Mouse (Mus musculus): ENCODE data around the gene Idh2.
"Not testable (repeated sequence)": the region's sequence is repeated elsewhere in the genome, so short reads cannot be mapped to it uniquely, and the experiment has no call there.

Gene Idh2

DNA sequence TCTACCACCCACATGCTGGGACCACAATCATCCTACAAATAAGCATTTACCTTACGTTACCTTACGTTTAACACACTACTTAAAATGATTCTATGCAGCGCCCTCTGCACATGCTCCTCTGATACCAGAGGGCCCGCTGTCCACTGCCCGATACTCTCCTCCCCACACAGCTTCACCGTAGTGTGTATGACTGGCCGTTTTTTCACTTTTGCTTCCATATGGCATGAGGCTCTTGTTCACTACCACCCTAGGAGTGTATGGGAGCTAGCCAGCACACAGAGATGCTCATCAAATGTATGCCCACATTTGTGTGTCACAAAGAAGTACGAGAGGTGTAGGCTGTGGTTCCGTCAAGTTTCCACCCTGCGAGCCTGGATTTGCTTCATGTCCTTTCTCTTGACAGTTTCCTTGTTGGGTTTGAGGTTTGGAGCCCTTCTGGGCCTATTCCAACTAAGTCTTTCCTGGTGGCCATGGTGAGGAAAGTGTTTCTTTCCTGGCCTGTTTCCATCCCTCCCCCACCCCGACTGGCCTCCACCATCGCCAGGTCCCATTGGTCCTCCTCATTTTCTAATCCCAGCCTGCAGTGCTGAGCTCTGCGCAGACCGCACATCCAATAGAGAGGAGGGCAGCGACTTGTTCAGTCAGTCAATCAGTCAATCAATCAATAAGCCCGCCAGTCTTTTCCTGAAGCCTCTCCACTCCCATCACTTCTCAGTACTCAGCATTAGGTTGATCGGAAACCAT lies 52.9 kb downstream of the Idh2 start:
- DNase-seq (ENCODE audit: low read depth in 2 of 2, low spot score in 2 of 2), result no peak

DNA sequence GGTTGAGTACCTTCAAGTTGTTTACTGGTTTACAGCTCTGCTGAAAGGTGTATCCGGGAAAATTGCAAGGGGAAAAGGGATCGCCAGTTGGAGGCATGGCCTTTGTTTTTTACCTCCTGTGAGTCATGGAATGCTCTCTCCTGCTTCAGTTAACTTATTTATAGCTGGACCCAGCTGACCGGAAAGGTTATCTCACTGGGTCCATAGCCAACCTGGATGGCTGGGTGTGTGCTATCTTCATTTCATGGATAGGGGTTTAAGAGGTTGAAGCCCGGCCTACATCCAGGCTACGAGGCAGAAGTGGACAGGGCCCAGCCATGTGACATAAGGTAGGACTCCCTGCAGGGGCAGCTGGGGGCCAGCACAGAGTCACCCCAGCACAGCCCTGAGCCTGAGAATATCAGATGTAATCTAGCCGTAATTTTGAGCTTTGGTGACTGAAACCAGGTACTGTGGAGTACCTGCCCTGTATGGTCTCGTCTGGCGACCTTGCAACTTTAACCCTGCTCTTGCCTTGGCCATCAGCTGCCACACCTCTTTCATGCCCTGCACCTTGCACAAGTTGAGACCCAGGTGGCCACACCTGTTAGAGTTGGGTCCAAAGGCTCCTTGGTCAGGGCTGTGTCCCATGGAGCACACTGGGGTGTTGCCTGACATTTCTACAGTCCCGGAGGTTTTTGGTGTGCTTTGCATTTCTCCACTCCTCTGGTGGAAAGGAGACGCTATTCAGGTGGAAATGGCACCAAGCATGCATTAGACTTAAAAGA lies 55.0 kb downstream of the Idh2 start:
- DNase-seq (ENCODE audit: low read depth in 2 of 2, low spot score in 2 of 2), result no peak

DNA sequence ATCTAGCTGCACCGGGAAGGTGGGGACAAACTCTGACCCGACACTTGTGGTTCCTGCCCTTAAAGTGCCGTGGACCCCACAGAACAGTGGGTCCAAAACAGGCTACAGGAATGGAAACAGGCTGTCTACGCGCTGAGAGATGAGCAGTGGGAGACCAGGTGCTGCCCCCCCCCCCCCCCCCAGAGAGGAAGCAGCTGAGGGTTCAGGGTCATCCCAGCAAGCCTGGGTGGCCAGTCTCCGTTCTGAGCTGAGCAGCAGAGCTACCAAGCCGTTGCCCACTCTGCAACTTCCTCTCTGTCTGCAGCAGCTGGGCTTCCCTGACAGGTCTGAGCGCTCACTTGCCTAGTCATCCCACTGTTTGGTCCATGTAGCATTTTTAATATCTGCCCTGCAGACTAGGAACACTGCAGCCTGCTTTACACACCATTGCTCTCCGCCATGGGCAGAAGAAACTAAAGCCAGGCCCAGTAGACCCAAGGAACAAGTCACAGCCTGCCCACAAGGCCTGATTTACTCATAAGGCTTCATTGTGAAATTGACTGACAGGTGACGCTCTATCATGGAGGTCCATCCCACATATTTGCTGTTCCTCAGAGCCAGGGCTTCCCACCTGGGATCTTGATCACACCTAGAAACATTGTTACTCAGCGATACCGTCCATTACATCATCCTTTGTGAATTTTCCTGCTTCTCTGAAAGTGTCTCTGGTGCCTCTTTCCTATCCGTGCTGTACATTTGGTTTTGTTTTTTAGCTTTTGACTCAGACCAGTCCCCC lies 55.9 kb downstream of the Idh2 start:
- DNase-seq (ENCODE audit: low read depth in 2 of 2, low spot score in 2 of 2), result no peak

DNA sequence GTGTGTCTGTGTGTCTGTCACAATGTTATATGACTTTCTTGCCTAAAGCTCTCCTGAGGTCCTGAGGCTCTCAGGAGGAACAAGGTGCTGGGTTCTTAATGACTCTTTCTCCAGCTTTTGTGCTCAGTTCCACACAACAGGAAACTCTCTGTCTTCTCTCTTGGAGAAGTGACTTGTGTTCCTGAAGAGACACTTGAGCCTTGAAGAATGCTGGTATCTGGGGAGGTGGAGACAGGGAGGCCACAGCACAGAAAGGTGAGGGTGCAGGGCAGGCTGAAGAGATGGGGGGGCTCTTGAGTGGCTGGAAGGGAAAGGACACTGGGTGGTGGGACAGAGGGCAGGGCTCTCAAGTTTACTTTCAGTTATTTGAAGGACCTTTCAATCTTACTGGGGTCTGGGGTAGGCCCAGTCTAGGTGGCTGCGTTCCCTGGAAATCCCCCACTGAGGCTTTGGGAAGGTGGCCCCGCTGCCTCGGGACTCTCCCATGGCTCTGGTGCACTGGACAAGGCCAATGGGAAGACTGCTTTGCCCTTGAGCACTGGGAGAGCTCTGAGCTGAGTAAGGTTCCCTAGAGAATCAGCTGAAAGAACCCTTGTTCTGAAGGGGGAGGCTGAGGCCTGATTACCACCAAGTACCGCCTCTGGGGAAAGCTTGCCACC lies 56.7 kb downstream of the Idh2 start:
- DNase-seq (ENCODE audit: low read depth in 2 of 2, low spot score in 2 of 2), result no peak

DNA sequence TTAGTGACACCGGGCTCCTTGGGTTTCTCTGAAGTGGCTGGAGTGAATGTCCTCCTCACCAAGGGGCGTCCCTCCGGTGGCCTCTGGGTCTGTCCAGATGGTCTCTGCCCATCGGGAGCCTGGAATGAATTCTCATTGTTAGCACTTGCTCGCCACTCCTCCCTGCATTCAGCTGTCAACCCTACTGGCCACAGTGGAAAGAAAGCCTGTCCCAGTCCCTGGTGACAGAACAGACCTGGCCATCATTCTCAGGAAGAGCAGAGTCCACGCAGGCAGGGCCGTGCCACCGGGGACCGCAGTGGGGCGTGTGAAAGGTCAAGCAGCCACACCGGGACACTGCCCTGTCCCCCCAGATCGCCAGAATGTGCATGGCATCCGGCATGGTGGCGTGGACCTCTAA lies 57.4 kb downstream of the Idh2 start:
- no peak for DNase-seq (ENCODE audit: low read depth in 2 of 2, low spot score in 2 of 2)

DNA sequence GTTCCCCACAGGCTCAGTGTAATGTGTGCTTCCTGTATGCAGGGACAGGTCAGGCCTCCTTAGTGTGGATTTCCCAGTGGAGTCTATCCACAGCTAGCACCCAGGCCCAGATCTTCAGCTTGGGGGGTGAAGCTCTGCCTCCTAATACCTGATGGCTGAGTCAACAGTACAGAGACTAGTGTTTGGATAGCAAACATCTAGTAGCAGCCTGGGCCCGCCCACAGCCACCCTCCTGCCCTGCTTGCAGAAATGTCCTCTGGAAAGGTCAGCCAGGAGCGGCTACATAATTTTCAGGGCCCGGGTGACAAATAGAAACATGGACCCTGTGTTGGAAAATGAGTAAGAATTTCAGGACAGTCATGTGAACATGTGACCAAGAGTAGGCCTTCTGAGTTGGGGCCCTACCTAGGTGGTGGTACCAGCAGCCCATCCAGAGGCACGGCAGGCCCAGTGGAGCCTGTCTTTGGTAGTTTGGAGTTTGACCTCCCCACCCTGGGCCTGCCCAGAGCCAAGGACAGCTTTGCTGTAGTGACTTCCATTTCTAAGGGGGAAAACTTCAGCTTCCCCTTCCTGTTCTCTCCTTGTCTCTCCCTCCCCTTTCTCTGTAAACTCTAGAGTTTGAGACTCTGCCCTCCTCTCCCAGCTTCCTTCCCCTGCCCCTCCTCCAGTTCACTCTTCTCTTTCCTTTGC lies 58.0 kb downstream of the Idh2 start:
- no peak for DNase-seq (ENCODE audit: low read depth in 2 of 2, low spot score in 2 of 2)

DNA sequence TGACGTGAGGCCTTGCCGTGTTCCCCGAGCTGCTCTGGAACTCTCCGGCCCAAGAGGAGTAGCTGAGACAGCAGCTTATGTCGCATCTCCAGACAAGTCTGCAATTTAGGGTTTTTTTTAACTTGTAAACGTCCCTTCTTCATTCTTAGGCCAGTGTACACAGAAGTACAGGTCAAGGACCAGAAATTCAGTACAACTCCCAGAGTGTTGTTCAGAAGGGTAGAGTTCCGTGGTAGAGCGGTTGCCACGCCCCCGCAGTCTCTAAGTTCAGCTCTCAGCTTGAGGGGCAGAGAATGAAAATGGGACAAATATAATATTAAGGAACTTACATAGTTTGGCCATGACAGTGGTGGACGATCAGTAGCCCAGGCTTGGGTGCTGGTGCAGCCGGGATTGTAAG lies 59.4 kb downstream of the Idh2 start:
- no peak for DNase-seq (ENCODE audit: low read depth in 2 of 2, low spot score in 2 of 2)

DNA sequence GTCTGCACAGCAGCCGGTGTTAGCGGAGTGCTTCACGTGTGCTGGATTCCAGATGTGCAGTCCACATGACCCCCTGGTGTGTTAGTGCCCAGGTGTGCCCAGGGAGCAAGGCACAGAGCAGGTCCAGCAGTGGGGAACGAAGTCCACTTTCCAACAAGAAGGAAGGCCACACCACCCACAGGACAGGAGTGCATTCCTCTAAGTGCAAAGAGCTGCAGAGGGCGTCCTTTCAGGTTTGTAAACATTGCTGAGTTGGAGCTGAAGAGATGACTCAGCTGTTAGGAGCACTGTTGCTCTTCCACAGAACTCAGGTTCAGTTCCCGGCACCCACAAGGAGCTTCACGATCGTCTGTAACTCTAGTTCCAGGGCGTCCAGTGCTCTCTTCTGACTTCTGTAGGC lies 62.0 kb downstream of the Idh2 start:
- no peak for DNase-seq (ENCODE audit: low read depth in 2 of 2, low spot score in 2 of 2)

DNA sequence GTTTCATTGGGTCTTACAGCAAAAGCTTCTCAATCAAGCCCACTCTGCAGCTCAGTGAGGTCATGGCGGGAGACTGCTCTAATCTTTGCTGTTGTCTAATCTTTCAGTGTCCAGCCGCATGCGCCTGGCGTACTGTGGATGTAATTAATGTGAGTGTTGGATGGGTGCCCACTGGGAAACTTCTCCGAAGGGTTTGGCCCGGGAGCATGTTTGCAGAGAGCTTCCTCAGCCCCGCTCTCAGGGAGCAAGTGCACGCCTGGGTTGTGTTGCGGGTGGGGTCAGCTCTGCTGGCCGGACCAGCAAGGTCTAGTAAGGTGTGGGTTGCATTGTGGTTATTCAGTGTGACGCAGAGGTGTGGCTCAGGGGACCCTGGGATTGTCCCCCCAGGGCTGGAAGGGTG lies 62.9 kb downstream of the Idh2 start:
- no peak for DNase-seq (ENCODE audit: low read depth in 2 of 2, low spot score in 2 of 2)

DNA sequence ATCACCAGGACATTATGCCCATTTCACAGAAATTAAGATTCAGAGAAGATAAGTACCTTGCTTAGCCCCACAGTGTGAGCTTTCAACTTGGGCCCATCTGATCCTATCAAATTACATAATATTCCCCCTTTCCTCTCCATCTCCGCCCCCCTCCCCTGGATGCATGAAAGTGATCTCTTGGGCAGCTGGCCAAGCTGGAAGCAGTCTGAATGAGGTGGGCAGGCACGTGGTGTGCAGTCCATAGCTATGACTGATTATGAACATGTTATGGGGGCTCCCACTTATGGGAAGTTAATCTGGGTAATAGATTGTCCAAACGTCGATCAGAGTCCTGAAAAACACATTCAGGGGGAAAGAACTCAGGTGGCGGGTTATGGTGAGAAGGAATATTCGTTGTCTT lies 63.4 kb downstream of the Idh2 start:
- DNase-seq (ENCODE audit: low read depth in 2 of 2, low spot score in 2 of 2), result no peak

DNA sequence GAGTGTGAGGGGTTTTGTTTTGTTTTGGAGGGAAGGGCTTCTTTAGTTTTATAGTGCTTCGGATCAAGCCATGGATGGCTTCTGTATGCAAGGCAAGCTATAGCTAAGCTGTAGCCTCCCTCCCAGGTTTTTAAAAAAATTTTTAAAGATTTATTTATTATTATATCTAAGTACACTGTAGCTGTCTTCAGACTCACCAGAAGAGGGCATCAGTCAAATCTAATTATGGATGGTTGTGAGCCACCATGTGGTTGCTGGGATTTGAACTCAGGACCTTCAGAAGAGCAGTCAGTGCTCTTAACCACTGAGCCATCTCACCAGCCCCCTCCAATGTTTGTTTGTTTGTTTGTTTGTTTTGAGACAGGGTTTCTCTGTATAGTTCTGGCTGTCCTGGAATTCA lies 64.8 kb downstream of the Idh2 start:
- not testable (repeated sequence) for DNase-seq (ENCODE audit: low read depth in 2 of 2, low spot score in 2 of 2)

DNA sequence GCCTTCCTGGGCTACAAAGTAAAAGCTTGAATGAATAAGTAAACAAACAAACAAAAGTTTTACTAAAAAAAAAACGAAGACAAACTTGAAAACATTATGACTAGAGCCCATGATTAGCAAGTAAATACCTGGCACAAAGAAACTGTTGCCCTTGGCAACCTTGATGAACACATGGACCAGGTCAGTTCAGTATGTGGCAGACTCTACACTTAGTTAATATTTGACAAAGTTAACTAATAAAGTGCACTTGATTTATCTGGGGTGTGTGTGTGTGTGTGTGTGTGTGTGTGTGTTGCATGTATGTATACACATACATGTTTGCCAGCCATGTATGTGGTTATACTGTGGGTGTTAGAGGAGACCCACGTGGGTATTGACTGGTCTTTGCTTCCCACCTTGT lies 65.4 kb downstream of the Idh2 start:
- DNase-seq (ENCODE audit: low read depth in 2 of 2, low spot score in 2 of 2), result no peak

DNA sequence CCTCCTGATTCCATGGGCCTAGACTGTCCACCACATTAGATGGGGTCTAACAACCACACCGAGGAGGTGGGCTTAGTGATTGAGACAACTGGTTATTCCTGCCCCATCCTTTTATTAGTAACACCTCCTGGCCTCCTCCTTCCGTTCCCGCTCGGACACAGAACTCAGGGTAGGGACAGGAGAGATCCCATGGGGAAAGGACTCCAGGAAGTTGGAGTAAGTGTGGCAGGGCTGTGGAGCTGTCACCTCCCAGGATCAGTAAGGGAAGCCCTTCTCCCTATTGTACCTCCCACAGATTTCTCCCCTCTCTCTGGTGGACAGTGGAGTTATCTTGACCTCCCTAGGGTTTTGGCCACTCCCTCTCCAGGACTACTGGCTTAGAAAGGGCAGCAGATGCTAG lies 68.2 kb downstream of the Idh2 start:
- DNase-seq (ENCODE audit: low read depth in 2 of 2, low spot score in 2 of 2), result no peak
